Mouse (Mus musculus) layer of hippocampus, adult 9-11 months (tissue): Measurements from ENCODE around the gene Zfp960.
"Not testable (repeated sequence)": the region's sequence is repeated elsewhere in the genome, so short reads cannot be mapped to it uniquely, and the experiment has no call there.

ENCODE experiments used
- DNase-seq: peaks from one replicate; pipeline ENCODE4 v3.0.0; 2022

The Zfp960 gene

GRCm38 (mm10) chr17:17063628-17064494 lies at the start of gene Zfp960:
TSS of gene Zfp960 (plus strand) at chr17:17064113.
- peak; percentile 92 for DNase-seq

GRCm38 (mm10) chr17:17018071-17018470 lies 45.8 kb upstream of the Zfp960 start:
- not testable (repeated sequence) for DNase-seq

GRCm38 (mm10) chr17:17059566-17059965 lies 4.3 kb upstream of the Zfp960 start:
- not testable (repeated sequence) for DNase-seq

GRCm38 (mm10) chr17:17120830-17121502 lies 57.1 kb downstream of the Zfp960 start, which contains the start of gene Zfp97:
TSS of gene Zfp97 (plus strand) at chr17:17121415.
- not testable (repeated sequence) for DNase-seq
